Mouse (Mus musculus): ENCODE results near the gene Orai1. TPM values are rescaled to one million over a fixed set of nuclear protein-coding genes. Genes with fewer than 3 reads are reported as not detected.

The Orai1 gene
- polyA plus RNA-seq, 1 experiment = 10.8 TPM

- Histone ChIP-seq H3K79me2 (ENCODE audit: control insufficient read depth, insufficient read depth) (peaks cover 4% of the 10 kb centered on the region), H3K36me3 (ENCODE audit: control insufficient read depth, insufficient read depth) (no peaks in the 10 kb centered on the region), H3K27me3 (ENCODE audit: control insufficient read depth, insufficient read depth, insufficient read length) (no peaks in the 10 kb centered on the region), H3K4me3 (ENCODE audit: insufficient read depth, poor library complexity, severe bottlenecking) (no peak overlapping the region), H3K79me3 (ENCODE audit: low read depth) (peaks cover 4% of the 10 kb centered on the region), H3ac (ENCODE audit: control insufficient read depth, insufficient read length, low read depth) (no peak overlapping the region)
- TF ChIP-seq MYOG (IDR thresholded peaks at IDR 0.05; ENCODE audit: control insufficient read depth, extremely low read depth, insufficient read length) = no peak
- TF ChIP-seq MAX (IDR thresholded peaks at IDR 0.05) = no peak
- peak; percentile 29 for TF ChIP-seq CEBPB (IDR thresholded peaks at IDR 0.05; ENCODE audit: low read depth)
- TF ChIP-seq FOSL1 (IDR thresholded peaks at IDR 0.05; ENCODE audit: insufficient read depth, low read length, poor library complexity, severe bottlenecking) = no peak
Observed at GRCm38 (mm10) chr5:123019336-123020016, 4.6 kb downstream of the Orai1 start.

- H3K27me3 ChIP-seq (ENCODE audit: control insufficient read depth, insufficient read depth, insufficient read length) = no peaks in the 10 kb centered on the region
- H3K36me3 ChIP-seq (ENCODE audit: control insufficient read depth, insufficient read depth) = no peaks in the 10 kb centered on the region
Observed at GRCm38 (mm10) chr5:123020426-123020825, 5.6 kb downstream of the Orai1 start.

DNA sequence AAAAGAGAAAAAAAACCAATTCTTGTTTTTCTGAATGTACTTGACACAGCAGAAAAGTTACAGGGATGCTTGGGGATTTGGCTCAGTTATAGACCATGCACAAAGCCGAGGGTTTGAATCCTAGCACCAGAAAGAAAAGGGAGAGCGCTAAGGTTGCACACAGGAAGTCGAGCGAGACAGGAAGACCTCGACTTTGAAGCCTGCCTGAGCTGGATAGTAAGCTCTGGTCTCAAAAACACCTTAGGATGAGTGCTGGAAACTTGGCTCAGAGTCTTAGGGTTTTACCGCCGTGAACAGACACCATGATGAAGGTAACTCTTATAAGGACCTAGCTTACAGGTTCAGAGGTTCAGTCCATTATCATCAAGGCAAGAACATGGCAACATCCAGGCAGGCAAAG is 6.6 kb downstream of the Orai1 start:
- Histone ChIP-seq H3K4me3 (ENCODE audit: insufficient read depth, poor library complexity, severe bottlenecking) (no peak overlapping the region), H3ac (ENCODE audit: control insufficient read depth, insufficient read length, low read depth) (no peak overlapping the region), H3K36me3 (ENCODE audit: control insufficient read depth, insufficient read depth) (no peaks in the 10 kb centered on the region), H3K79me2 (ENCODE audit: control insufficient read depth, insufficient read depth) (peaks cover 4% of the 10 kb centered on the region), H3K27me3 (ENCODE audit: control insufficient read depth, insufficient read depth, insufficient read length) (no peaks in the 10 kb centered on the region), H3K79me3 (ENCODE audit: low read depth) (no peaks in the 10 kb centered on the region)
- no peak for TF ChIP-seq MAX (IDR thresholded peaks at IDR 0.05)
- TF ChIP-seq CEBPB (IDR thresholded peaks at IDR 0.05; ENCODE audit: low read depth) = no peak
- TF ChIP-seq MYOG (IDR thresholded peaks at IDR 0.05; ENCODE audit: control insufficient read depth, extremely low read depth, insufficient read length) = no peak
- TF ChIP-seq CTCF (IDR thresholded peaks at IDR 0.05; ENCODE audit: control insufficient read depth, insufficient read depth, insufficient read length) = no peak
- no peak for TF ChIP-seq FOSL1 (IDR thresholded peaks at IDR 0.05; ENCODE audit: insufficient read depth, low read length, poor library complexity, severe bottlenecking)

More at GRCm38 (mm10) chr5:123020426-123020825, 5.6 kb downstream of the Orai1 start:
- Histone ChIP-seq H3K79me3 (ENCODE audit: low read depth) (peaks cover 4% of the 10 kb centered on the region), H3ac (ENCODE audit: control insufficient read depth, insufficient read length, low read depth) (no peak overlapping the region), H3K4me3 (ENCODE audit: insufficient read depth, poor library complexity, severe bottlenecking) (no peak overlapping the region), H3K79me2 (ENCODE audit: control insufficient read depth, insufficient read depth) (peaks cover 4% of the 10 kb centered on the region)
- TF ChIP-seq CEBPB (IDR thresholded peaks at IDR 0.05; ENCODE audit: low read depth) = no peak
- TF ChIP-seq CTCF (IDR thresholded peaks at IDR 0.05; ENCODE audit: control insufficient read depth, insufficient read depth, insufficient read length) = no peak
- no peak for TF ChIP-seq MYOD1 (IDR thresholded peaks at IDR 0.05; ENCODE audit: control insufficient read depth, insufficient read length, low read depth)
- TF ChIP-seq USF1 (IDR thresholded peaks at IDR 0.05; ENCODE audit: low read depth) = no peak
- TF ChIP-seq MAX (IDR thresholded peaks at IDR 0.05) = no peak
- no peak for TF ChIP-seq FOSL1 (IDR thresholded peaks at IDR 0.05; ENCODE audit: insufficient read depth, low read length, poor library complexity, severe bottlenecking)
- no peak for TF ChIP-seq MYOG (IDR thresholded peaks at IDR 0.05; ENCODE audit: control insufficient read depth, extremely low read depth, insufficient read length)

DNA sequence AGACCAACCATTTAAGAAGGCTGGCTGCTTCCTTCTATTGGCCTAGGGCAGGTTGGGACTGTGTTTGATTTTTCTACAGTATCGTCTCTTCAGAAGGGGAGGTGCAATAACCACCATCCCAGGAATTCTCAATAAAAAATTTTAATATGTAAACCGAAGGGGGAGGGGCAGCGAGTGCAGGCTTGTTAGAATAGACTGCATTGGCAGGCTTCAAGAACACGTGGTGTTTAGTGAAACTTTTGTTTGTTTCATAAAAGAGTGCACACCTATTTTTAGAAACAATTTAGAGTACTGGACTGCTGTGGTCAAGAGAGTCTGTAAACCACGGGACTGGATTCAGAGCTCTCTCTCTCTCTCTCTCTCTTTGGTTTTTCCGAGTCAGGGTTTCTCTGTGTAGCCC is 8.2 kb downstream of the Orai1 start:
- no peaks in the 10 kb centered on the region for H3K79me2 ChIP-seq (ENCODE audit: control insufficient read depth, insufficient read depth)
- no peak for TF ChIP-seq MAX (IDR thresholded peaks at IDR 0.05)
- TF ChIP-seq CTCF (IDR thresholded peaks at IDR 0.05; ENCODE audit: control insufficient read depth, insufficient read depth, insufficient read length) = no peak
- no peak for TF ChIP-seq USF1 (IDR thresholded peaks at IDR 0.05; ENCODE audit: low read depth)
- TF ChIP-seq CEBPB (IDR thresholded peaks at IDR 0.05; ENCODE audit: low read depth) = no peak
- no peaks in the 10 kb centered on the region for H3K27me3 ChIP-seq (ENCODE audit: control insufficient read depth, insufficient read depth, insufficient read length)
- H3K36me3 ChIP-seq (ENCODE audit: control insufficient read depth, insufficient read depth) = no peaks in the 10 kb centered on the region
- H3K79me3 ChIP-seq (ENCODE audit: low read depth) = no peaks in the 10 kb centered on the region
- H3ac ChIP-seq (ENCODE audit: control insufficient read depth, insufficient read length, low read depth) = no peak overlapping the region
- H3K4me3 ChIP-seq (ENCODE audit: insufficient read depth, poor library complexity, severe bottlenecking) = no peak overlapping the region

DNA sequence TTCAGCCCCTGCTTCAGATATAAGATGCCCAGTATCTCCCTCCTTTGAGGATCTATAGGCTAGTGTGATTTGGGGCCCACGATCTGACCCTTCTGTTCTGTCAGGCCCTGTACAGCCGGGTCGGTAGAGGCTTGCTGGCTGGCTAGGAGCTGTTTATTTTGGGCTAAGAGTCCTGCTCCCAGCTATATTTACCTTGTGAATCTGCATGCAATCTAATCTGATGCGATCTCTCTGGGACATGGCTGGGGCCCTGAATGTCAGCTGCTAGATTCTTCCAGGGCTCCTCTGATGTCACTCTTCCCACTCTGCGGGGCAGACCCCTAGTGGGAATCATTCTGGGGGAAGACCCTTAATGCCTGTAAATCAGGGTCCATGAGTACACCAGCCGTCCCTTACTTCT is 9.4 kb downstream of the Orai1 start:
- Histone ChIP-seq H3K4me3 (ENCODE audit: insufficient read depth, poor library complexity, severe bottlenecking) (no peak overlapping the region), H3K27me3 (ENCODE audit: control insufficient read depth, insufficient read depth, insufficient read length) (no peaks in the 10 kb centered on the region), H3K79me3 (ENCODE audit: low read depth) (no peaks in the 10 kb centered on the region), H3ac (ENCODE audit: control insufficient read depth, insufficient read length, low read depth) (no peak overlapping the region), H3K79me2 (ENCODE audit: control insufficient read depth, insufficient read depth) (no peaks in the 10 kb centered on the region), H3K36me3 (ENCODE audit: control insufficient read depth, insufficient read depth) (no peaks in the 10 kb centered on the region)
- TF ChIP-seq MYOG (IDR thresholded peaks at IDR 0.05; ENCODE audit: control insufficient read depth, extremely low read depth, insufficient read length) = no peak
- TF ChIP-seq FOSL1 (IDR thresholded peaks at IDR 0.05; ENCODE audit: insufficient read depth, low read length, poor library complexity, severe bottlenecking) = no peak
- TF ChIP-seq CTCF (IDR thresholded peaks at IDR 0.05; ENCODE audit: control insufficient read depth, insufficient read depth, insufficient read length) = no peak
- TF ChIP-seq MAX (IDR thresholded peaks at IDR 0.05) = no peak
- TF ChIP-seq USF1 (IDR thresholded peaks at IDR 0.05; ENCODE audit: low read depth) = no peak
- no peak for TF ChIP-seq MYOD1 (IDR thresholded peaks at IDR 0.05; ENCODE audit: control insufficient read depth, insufficient read length, low read depth)
- no peak for TF ChIP-seq CEBPB (IDR thresholded peaks at IDR 0.05; ENCODE audit: low read depth)

DNA sequence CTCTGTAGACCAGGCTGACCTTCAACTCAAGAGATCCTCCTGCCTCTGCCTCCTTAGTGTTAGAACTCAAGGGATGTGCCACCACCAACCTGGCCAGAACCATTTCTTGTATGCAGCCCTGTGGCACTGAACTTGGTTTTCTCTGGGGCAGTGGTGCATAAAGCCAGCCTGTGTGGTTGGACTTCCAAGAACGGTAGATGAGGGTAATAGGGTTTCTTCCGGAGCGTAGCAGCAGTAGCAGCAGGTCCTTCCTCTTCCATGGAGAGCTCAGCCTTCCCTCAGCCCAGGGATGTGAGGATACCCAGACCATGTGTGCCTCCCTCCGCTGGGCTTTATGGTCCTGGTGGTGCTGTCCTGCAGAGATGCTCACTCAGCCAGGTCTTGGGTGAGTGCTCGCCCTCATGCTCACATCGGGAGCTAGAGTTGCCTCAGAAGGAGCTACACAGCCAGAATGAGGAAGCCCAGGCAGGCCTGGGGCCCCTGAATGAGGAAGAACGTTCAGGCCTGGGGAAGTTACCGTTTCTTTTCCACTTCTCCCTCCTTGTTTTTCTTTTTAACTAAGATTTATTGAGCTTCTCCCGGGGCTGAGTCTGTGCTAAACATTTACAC is 10.2 kb downstream of the Orai1 start:
- H3K36me3 ChIP-seq (ENCODE audit: control insufficient read depth, insufficient read depth) = no peaks in the 10 kb centered on the region
- no peak overlapping the region for H3K4me3 ChIP-seq (ENCODE audit: insufficient read depth, poor library complexity, severe bottlenecking)
- no peaks in the 10 kb centered on the region for H3K79me2 ChIP-seq (ENCODE audit: control insufficient read depth, insufficient read depth)
- H3K79me3 ChIP-seq (ENCODE audit: low read depth) = no peaks in the 10 kb centered on the region
- no peak for TF ChIP-seq MAX (IDR thresholded peaks at IDR 0.05)
- no peak for TF ChIP-seq CEBPB (IDR thresholded peaks at IDR 0.05; ENCODE audit: low read depth)
- TF ChIP-seq FOSL1 (IDR thresholded peaks at IDR 0.05; ENCODE audit: insufficient read depth, low read length, poor library complexity, severe bottlenecking) = no peak
- TF ChIP-seq MYOD1 (IDR thresholded peaks at IDR 0.05; ENCODE audit: control insufficient read depth, insufficient read length, low read depth) = no peak
- TF ChIP-seq MYOG (IDR thresholded peaks at IDR 0.05; ENCODE audit: control insufficient read depth, extremely low read depth, insufficient read length) = no peak
- H3K27me3 ChIP-seq (ENCODE audit: control insufficient read depth, insufficient read depth, insufficient read length) = no peaks in the 10 kb centered on the region
- H3ac ChIP-seq (ENCODE audit: control insufficient read depth, insufficient read length, low read depth) = no peak overlapping the region

Measured in C2C12 (cell line).